Mouse (Mus musculus): ENCODE results near the gene Prr3.

DNA sequence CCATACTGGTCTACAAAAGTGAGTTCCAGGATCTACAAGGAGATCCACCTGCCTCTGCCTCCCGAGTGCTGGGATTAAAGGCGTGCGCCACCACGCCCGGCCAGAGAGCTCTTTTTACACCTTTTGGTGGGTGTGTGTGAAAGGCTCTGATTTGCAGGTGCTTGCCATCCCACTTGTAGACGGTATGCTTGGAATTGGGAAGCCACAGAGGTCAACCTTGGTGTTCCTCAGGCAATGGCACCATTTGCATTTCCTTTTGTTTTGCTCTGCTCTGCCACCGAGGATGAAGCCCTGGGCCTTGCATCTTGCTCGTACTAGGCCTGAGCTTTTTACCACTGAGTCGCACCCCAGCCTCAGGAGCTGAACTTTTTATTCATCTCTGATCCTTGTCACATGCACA, 1.7 kb upstream of the Prr3 start:
- no peak for TF ChIP-seq CTCF (IDR thresholded peaks at IDR 0.05; ENCODE audit: low read depth, low read length)
- no peak for TF ChIP-seq TAL1 (conservative IDR thresholded peaks at IDR 0.05; ENCODE audit: low read depth, low read length)
- TF ChIP-seq GATA2 (IDR thresholded peaks at IDR 0.05; ENCODE audit: borderline replicate concordance, low read depth, low read length) = no peak
- no peak for TF ChIP-seq GATA1 (IDR thresholded peaks at IDR 0.05; ENCODE audit: borderline replicate concordance, low read length)

All from G1E (cell line).